Mouse (Mus musculus) liver, postnatal 0 days (tissue): Measurements from ENCODE around the gene Celf2.

Source experiments
- CTCF ChIP-seq: sonication (generic); IDR thresholded peaks from 2 replicates; pipeline ENCODE4 v1.5.1; 2016; ENCODE audit warnings: antibody characterized with exemption, low read depth
- EP300 ChIP-seq: IDR thresholded peaks from 2 replicates; pipeline ENCODE4 v1.6.1; 2016; ENCODE audit warnings: antibody characterized with exemption, low read depth, mild to moderate bottlenecking

DNA sequence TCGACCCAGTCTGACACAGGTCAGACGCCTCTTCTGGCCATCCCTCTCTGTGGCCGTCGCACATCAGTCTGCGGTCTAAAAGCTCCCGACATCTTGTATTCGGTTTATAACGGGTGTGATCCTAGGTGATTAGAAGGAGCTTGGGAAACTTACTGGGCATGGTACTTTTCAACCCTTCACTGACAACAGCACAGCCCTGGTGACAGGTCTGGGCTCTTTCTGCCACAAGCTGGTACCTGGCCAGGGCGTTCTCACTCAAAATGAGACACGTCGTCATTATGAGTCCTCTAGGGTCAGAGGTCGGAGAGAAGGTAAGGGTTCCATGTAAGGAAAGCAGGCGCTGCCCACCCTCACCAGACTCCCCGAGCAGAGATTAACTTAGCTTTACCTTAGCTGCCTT, 915.6 kb downstream of the Celf2 start:
- TF ChIP-seq CTCF (no peak), EP300 (no peak)
